Mouse (Mus musculus) myocyte (in vitro differentiated cells): ENCODE data around the gene Ldb2. TPM values are rescaled to one million over a fixed set of nuclear protein-coding genes. Genes with fewer than 3 reads are reported as not detected.

Experiments used
- H3K27me3 ChIP-seq: one replicate; pipeline ENCODE4 v1.6.1; 2011; ENCODE audit not compliant: control insufficient read depth, insufficient read depth, insufficient read length
- H3K36me3 ChIP-seq: one replicate; pipeline ENCODE4 v1.6.1; 2011; ENCODE audit not compliant: control insufficient read depth, insufficient read depth
- H3K4me2 ChIP-seq: one replicate; pipeline ENCODE4 v1.6.1; 2011; ENCODE audit warnings: low read depth, control low read depth
- H3K4me3 ChIP-seq: one replicate; pipeline ENCODE4 v1.5.1; 2011; ENCODE audit warnings: mild to moderate bottlenecking, control low read depth, moderate library complexity
- H3K79me2 ChIP-seq: one replicate; pipeline ENCODE4 v1.6.1; 2011; ENCODE audit not compliant: control insufficient read depth, insufficient read depth
- H3ac ChIP-seq: one replicate; pipeline ENCODE4 v1.6.1; 2011; ENCODE audit not compliant: control insufficient read depth, insufficient read length
- CEBPB ChIP-seq: IDR thresholded peaks from 2 replicates; pipeline ENCODE4 v1.6.1; 2011; ENCODE audit warnings: mild to moderate bottlenecking, moderate library complexity; ENCODE audit not compliant: poor library complexity, insufficient read depth, severe bottlenecking
- E2F4 ChIP-seq: IDR thresholded peaks from one replicate; pipeline ENCODE4 v1.6.1; 2011; ENCODE audit warnings: mild to moderate bottlenecking, control low read depth, moderate library complexity; ENCODE audit not compliant: insufficient read depth
- MAX ChIP-seq: IDR thresholded peaks from one replicate; pipeline ENCODE4 v1.6.1; 2011; ENCODE audit warnings: low read depth, mild to moderate bottlenecking, control low read depth
- MYOD1 ChIP-seq, 3 experiments: IDR thresholded peaks; one replicate each; pipeline ENCODE4 v1.6.1; 2011; ENCODE audit warnings: control low read depth in 2 of 3, low read depth in 2 of 3, mild to moderate bottlenecking in 2 of 3, moderate library complexity in 1 of 3; ENCODE audit not compliant: insufficient read length in 2 of 3, control insufficient read depth in 1 of 3
- MYOG ChIP-seq, 3 experiments: IDR thresholded peaks; one replicate each; pipeline ENCODE4 v1.6.1; 2011; ENCODE audit warnings: control low read depth in 2 of 3, low read depth in 2 of 3, mild to moderate bottlenecking in 2 of 3; ENCODE audit not compliant: insufficient read length in 2 of 3, control insufficient read depth in 1 of 3, insufficient read depth in 1 of 3
- POLR2A ChIP-seq: IDR thresholded peaks from one replicate; pipeline ENCODE4 v1.6.1; 2011; ENCODE audit warnings: low read depth, mild to moderate bottlenecking, control low read depth, moderate library complexity; ENCODE audit not compliant: insufficient read length
- POLR2AphosphoS2 ChIP-seq: IDR thresholded peaks from one replicate; pipeline ENCODE4 v1.6.1; 2011; ENCODE audit warnings: low read depth, control low read depth; ENCODE audit not compliant: insufficient read length
- REST ChIP-seq: IDR thresholded peaks from one replicate; pipeline ENCODE4 v1.6.1; 2011; ENCODE audit warnings: mild to moderate bottlenecking, control low read depth, moderate library complexity; ENCODE audit not compliant: insufficient read depth, insufficient read length
- SRF ChIP-seq: IDR thresholded peaks from one replicate; pipeline ENCODE4 v1.6.1; 2011; ENCODE audit warnings: low read depth; ENCODE audit not compliant: control insufficient read depth, insufficient read length
- TCF12 ChIP-seq: IDR thresholded peaks from one replicate; pipeline ENCODE4 v1.6.1; 2011; ENCODE audit warnings: mild to moderate bottlenecking, control low read depth; ENCODE audit not compliant: poor library complexity, insufficient read depth, severe bottlenecking
- TCF3 ChIP-seq: IDR thresholded peaks from one replicate; pipeline ENCODE4 v1.6.1; 2011; ENCODE audit warnings: low read depth, control low read depth; ENCODE audit not compliant: insufficient read length
- USF1 ChIP-seq: IDR thresholded peaks from one replicate; pipeline ENCODE4 v1.6.1; 2011; ENCODE audit warnings: low read depth, mild to moderate bottlenecking, control low read depth, moderate library complexity
- polyA plus RNA-seq: library from polyadenylated mRNA; unstranded; fragments of >200 nt; fragmentation: generic; extraction: Trizol; gene quantifications from one replicate; pipeline ENCODE4 v1.2.1, GENCODE M21; 2012; ENCODE audit warnings: missing spikeins

The Ldb2 gene
- polyA plus RNA-seq, result not detected

GRCm38 (mm10) chr5:44799053-44799860 lies at the start of gene Ldb2:
TSS of gene Ldb2 (minus strand) at chr5:44799680.
- Histone ChIP-seq H3K4me2 (peak within 1 kb of the TSS; percentile 6), H3K4me3 (no peak within 1 kb of the TSS)
- TF ChIP-seq MYOD1 (IDR thresholded peaks at IDR 0.05; ENCODE audit: control insufficient read depth in 1 of 3, insufficient read length in 2 of 3, low read depth in 2 of 3) (no peak), MYOG (IDR thresholded peaks at IDR 0.05; ENCODE audit: control insufficient read depth in 1 of 3, insufficient read depth in 1 of 3, insufficient read length in 2 of 3, low read depth in 2 of 3) (no peak), POLR2AphosphoS2 (no peak), REST (no peak), CEBPB (no peak), SRF (no peak), E2F4 (no peak), MAX (no peak), TCF12 (no peak), POLR2A (no peak), TCF3 (no peak), USF1 (no peak)

DNA sequence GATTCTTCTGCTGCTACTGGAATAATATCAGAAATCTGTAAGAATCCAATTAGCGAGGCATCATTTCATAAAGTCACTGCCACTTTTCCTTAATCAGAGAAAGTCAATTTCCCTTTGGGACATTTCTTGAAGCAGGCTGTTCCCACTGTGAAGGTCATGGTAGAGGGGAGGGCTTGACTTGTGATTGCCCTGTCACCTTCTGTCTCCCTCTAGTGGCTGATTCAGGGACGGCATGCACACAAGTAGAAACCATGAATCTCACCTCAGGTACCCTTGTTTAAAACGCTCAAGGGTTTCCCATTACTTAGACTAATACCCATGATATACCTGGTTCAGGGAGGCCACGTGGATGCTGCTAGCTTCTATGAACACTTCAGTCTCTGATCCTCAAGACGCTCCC lies 31.8 kb upstream of the Ldb2 start:
- no peaks in the 10 kb centered on the region for H3K27me3 ChIP-seq
- no peak for TF ChIP-seq REST
- no peak for TF ChIP-seq CEBPB
- no peak for TF ChIP-seq SRF
- no peak for TF ChIP-seq USF1

More at GRCm38 (mm10) chr5:44799053-44799860, at the start of gene Ldb2:
- Histone ChIP-seq H3K79me2 (no peaks in the 10 kb centered on the region), H3ac (no peak within 1 kb of the TSS), H3K27me3 (no peaks in the 10 kb centered on the region), H3K36me3 (no peaks in the 10 kb centered on the region)

DNA sequence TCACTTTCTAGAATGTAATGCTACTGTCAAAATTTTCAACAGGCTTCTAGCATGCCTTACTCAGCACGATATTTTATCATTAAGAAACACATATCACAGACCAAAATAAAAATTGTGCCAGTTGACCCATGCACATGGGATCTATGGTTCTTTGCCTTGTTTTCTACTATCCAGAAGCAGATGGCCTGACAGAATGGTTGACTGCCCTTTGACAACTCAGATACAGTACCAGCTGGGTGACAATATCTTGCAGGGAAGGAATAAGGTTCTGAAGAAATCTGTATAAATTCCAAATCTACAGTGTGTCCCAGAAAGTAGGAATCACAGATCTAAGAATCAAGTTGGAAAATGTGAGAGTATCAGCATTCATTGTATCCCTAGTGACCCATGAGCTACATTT lies 16.0 kb upstream of the Ldb2 start:
- H3K4me2 ChIP-seq, result no peak overlapping the region
- TF ChIP-seq CEBPB, result no peak
- TF ChIP-seq MAX, result no peak
- TF ChIP-seq MYOG (IDR thresholded peaks at IDR 0.05; ENCODE audit: control insufficient read depth in 1 of 3, insufficient read depth in 1 of 3, insufficient read length in 2 of 3, low read depth in 2 of 3), result no peak
- TF ChIP-seq TCF12, result no peak
- no peak for TF ChIP-seq POLR2AphosphoS2
- TF ChIP-seq E2F4, result no peak
- TF ChIP-seq SRF, result no peak
- no peak for TF ChIP-seq TCF3
- no peak for TF ChIP-seq USF1
- TF ChIP-seq REST, result no peak
- no peak for TF ChIP-seq POLR2A
- no peak for TF ChIP-seq MYOD1 (IDR thresholded peaks at IDR 0.05; ENCODE audit: control insufficient read depth in 1 of 3, insufficient read length in 2 of 3, low read depth in 2 of 3)
- H3K27me3 ChIP-seq, result no peaks in the 10 kb centered on the region
- H3ac ChIP-seq, result no peak overlapping the region
- H3K36me3 ChIP-seq, result no peaks in the 10 kb centered on the region
- no peak overlapping the region for H3K4me3 ChIP-seq
- no peaks in the 10 kb centered on the region for H3K79me2 ChIP-seq

More for the DNA sequence above, 31.8 kb upstream of the Ldb2 start:
- H3K79me2 ChIP-seq, result no peaks in the 10 kb centered on the region
- no peaks in the 10 kb centered on the region for H3K36me3 ChIP-seq
- H3K4me3 ChIP-seq, result no peak overlapping the region
- no peak overlapping the region for H3K4me2 ChIP-seq
- no peak overlapping the region for H3ac ChIP-seq

DNA sequence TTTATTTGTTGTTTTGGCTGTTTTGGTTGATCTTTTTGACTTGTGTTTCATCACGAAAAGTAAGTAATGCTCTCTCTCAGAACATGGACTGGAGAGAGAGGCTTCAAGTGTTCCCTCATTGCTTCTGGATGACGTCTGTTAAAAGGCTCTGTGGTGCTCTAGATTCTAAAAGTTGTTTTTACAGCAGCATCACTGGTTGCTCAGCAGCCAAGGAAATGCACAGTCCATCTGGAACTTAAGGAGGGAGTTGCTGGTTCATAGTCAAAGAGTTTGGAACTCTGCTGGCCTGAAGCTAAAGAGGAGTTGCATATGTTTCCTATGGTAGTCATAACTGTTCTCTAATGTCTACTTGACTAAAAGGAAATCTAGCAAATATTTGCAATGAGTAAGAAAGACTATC lies 6.5 kb upstream of the Ldb2 start:
- Histone ChIP-seq H3K4me3 (no peak overlapping the region), H3K27me3 (no peaks in the 10 kb centered on the region), H3K79me2 (no peaks in the 10 kb centered on the region), H3K36me3 (no peaks in the 10 kb centered on the region), H3K4me2 (no peak overlapping the region), H3ac (no peak overlapping the region)
- no peak for TF ChIP-seq CEBPB
- no peak for TF ChIP-seq MYOG (IDR thresholded peaks at IDR 0.05; ENCODE audit: control insufficient read depth in 1 of 3, insufficient read depth in 1 of 3, insufficient read length in 2 of 3, low read depth in 2 of 3)
- TF ChIP-seq REST, result no peak
- no peak for TF ChIP-seq POLR2AphosphoS2
- no peak for TF ChIP-seq SRF
- no peak for TF ChIP-seq TCF12
- TF ChIP-seq E2F4, result no peak
- TF ChIP-seq MYOD1 (IDR thresholded peaks at IDR 0.05; ENCODE audit: control insufficient read depth in 1 of 3, insufficient read length in 2 of 3, low read depth in 2 of 3), result no peak
- no peak for TF ChIP-seq TCF3
- no peak for TF ChIP-seq MAX
- TF ChIP-seq USF1, result no peak
- TF ChIP-seq POLR2A, result no peak
